Mouse (Mus musculus): ENCODE measurements around the gene BC048403. TPM values are rescaled to one million over a fixed set of nuclear protein-coding genes. Genes with fewer than 3 reads are reported as not detected.
A peak's percentile ranks its signal among the peaks of the same experiment; 100 is the strongest.

The BC048403 gene
- polyA plus RNA-seq (2015; fragmentation: Nextera tagmentation; extraction: Ambion mirVana): 1.7 and 1.8 TPM in 2 replicates

DNA sequence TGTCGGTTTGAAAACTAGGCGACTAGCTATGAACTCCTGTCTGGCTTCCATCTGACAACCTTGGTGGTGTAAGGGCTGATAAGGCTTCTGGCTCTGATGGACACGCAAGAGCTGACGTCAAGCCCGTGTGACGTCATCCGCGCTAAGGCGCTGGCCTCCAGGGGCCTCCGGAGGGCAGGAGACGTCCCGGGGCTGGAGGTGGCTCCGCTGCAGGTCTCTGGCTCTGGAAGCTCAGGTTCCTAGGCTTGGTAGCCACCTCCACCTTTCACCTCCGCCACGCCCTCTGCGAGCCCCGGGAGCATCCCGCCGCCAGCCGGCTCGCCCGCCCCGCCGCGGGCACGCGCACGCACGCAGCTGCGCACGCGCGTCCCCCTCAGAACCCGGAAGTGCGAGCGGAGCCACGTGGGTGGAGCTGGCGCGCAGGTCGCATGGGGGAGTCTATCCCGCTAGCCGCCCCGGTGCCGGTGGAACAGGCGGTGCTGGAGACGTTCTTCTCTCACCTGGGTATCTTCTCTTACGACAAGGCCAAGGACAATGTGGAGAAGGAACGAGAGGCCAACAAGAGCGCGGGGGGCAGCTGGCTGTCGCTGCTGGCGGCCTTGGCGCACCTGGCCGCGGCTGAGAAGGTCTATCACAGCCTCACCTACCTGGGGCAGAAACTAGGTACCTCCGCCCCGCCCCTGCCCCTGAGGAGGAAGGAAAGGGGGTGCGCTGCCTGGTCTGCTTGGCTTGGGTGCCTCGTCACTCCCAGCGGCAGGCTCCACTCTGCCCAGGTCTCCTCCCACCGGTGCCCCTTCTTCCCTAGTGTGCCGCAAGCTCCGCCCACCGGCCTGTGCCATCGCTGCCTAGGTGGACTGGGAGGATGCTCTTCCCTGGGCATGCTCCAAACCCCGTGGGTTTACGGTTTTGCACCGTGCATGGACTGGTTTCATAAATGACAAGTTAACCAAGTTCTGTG is at the start of gene BC048403:
Gene BC048403, plus strand, starts transcription at position 390 of the 958 bp plus-strand sequence.
- WGBS: under 1% methylated on average over 64 of the region's 68 CpGs
- peak; percentile 85 for ATAC-seq (ENCODE audit: extremely low read depth, insufficient number of reproducible peaks, low FRiP score, low TSS enrichment)

DNA sequence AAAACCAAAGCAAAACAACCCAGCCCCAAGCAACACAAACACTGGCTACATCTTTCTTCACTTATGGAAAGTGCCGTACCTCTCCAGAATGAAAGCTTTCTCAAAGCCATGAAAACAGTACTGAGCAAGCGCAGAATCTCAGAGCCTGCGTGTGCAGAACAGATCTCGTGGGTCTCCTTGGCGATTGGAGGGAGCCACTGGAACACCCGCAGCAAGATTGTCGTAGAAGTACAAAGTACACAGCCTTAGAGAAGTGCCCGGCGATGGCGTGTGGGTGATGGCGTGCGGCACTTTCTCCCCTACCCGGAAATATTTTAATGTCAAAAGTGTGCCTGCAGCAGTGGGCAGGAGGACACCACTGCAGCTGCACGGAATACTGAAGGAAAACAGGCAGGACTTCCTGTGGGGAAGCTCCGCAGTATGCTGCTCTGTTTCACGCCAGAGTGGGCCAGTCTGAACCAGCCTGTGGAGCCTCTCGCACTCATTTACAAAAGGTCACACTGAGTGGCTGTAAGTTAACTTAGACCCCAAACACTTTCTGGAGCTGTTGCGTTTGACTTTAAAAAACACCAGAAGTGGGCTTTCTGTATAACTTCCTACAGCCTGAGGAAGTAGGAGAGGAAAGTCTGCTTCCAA is 46.7 kb upstream of the BC048403 start:
- Histone ChIP-seq H3K4me2 (peak overlapping the region; percentile 60), H3K36me3 (no peaks in the 10 kb centered on the region), H3K9me3 (0 out of 2 replicates have a peak, but pooled peaks cover 4% of the 10 kb centered on the region), H3K27me3 (replicated peaks) (no peaks in the 10 kb centered on the region), H3K9ac (peak overlapping the region; percentile 52), H3K4me1 (no peaks in the 10 kb centered on the region), H3K27ac (replicated peaks) (no peak overlapping the region), H3K4me3 (peak overlapping the region; percentile 35)
- 38% methylated on average over 18 of the region's 18 CpGs for WGBS
- ATAC-seq (ENCODE audit: extremely low read depth, insufficient number of reproducible peaks, low FRiP score, low TSS enrichment): no peak

More for the DNA sequence above, at the start of gene BC048403:
- H3K4me3 ChIP-seq: peak within 1 kb of the TSS; percentile 81
- peaks cover 9% of the 10 kb centered on the region for H3K4me1 ChIP-seq
- H3K27ac ChIP-seq (replicated peaks): peak within 1 kb of the TSS; percentile 60
- H3K9me3 ChIP-seq: no peaks in the 10 kb centered on the region
- no peaks in the 10 kb centered on the region for H3K36me3 ChIP-seq
- peak within 1 kb of the TSS; percentile 86 for H3K4me2 ChIP-seq
- H3K9ac ChIP-seq: peak within 1 kb of the TSS; percentile 86
- H3K27me3 ChIP-seq (replicated peaks): no peaks in the 10 kb centered on the region

GRCm38 (mm10) chr10:121694567-121694966 is 45.2 kb upstream of the BC048403 start:
- 73% methylated on average over 11 of the region's 11 CpGs for WGBS
- no peak overlapping the region for H3K27ac ChIP-seq (replicated peaks)
- no peak for ATAC-seq (ENCODE audit: extremely low read depth, insufficient number of reproducible peaks, low FRiP score, low TSS enrichment)
- no peak overlapping the region for H3K9ac ChIP-seq
- H3K9me3 ChIP-seq: 0 out of 2 replicates have a peak, but pooled peaks cover 4% of the 10 kb centered on the region
- no peak overlapping the region for H3K4me2 ChIP-seq
- no peaks in the 10 kb centered on the region for H3K27me3 ChIP-seq (replicated peaks)
- H3K4me1 ChIP-seq: no peaks in the 10 kb centered on the region
- no peak overlapping the region for H3K4me3 ChIP-seq
- H3K36me3 ChIP-seq: no peaks in the 10 kb centered on the region

GRCm38 (mm10) chr10:121701296-121702248 is 38.2 kb upstream of the BC048403 start:
- Histone ChIP-seq H3K9ac (no peak overlapping the region), H3K27ac (replicated peaks) (no peak overlapping the region), H3K4me2 (no peak overlapping the region), H3K27me3 (replicated peaks) (no peaks in the 10 kb centered on the region), H3K36me3 (no peaks in the 10 kb centered on the region), H3K4me1 (no peaks in the 10 kb centered on the region), H3K9me3 (no peaks in the 10 kb centered on the region), H3K4me3 (no peak overlapping the region)
- ATAC-seq (ENCODE audit: extremely low read depth, insufficient number of reproducible peaks, low FRiP score, low TSS enrichment): no peak
- 54% methylated on average over 11 of the region's 11 CpGs for WGBS

DNA sequence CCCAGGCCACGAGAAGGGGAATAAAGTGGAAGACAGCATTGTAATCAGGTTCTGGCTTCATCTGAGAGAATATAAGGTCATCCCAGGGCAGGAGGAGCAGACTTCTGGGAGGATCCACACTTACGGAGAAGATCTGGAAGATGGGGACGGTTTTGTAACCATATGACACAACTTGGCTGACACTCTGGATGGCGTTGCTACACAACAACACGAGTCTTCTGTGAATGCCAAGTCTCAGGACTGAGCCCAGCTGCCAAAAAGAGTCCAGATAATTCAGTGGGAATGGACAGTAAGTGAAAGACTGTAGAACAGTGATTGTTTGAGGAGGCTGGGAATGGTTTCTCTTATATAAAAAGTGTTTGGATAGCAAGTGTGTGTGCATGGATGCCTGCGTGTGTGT is 36.1 kb upstream of the BC048403 start:
- 75% methylated on average over 6 of the region's 6 CpGs for WGBS
- no peak for ATAC-seq (ENCODE audit: extremely low read depth, insufficient number of reproducible peaks, low FRiP score, low TSS enrichment)
- H3K4me3 ChIP-seq: no peak overlapping the region

DNA sequence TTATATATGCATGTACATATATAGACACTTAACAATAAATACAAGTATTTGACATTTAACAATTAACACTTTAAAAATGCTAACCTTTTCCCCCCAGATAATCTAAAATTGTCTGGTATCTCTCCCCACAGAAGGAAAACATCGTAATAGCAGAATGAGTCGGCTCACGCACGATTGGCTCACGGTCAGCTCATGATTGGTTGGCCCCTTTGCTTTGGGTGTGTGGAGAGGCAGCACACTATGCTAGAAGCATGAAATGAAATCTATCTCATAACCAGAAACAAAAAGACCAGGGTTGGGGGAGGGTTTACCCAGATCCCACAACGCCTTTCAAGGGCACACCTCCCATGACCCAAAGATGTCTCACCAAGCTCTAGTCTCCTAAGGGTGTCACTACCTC is 34.9 kb upstream of the BC048403 start:
- Histone ChIP-seq H3K27ac (replicated peaks) (no peak overlapping the region), H3K4me2 (no peak overlapping the region), H3K36me3 (no peaks in the 10 kb centered on the region), H3K4me3 (no peak overlapping the region), H3K9ac (no peak overlapping the region), H3K4me1 (no peaks in the 10 kb centered on the region), H3K9me3 (no peaks in the 10 kb centered on the region), H3K27me3 (replicated peaks) (no peaks in the 10 kb centered on the region)
- 78% methylated on average over 6 of the region's 6 CpGs for WGBS
- no peak for ATAC-seq (ENCODE audit: extremely low read depth, insufficient number of reproducible peaks, low FRiP score, low TSS enrichment)

More for the DNA sequence above, 36.1 kb upstream of the BC048403 start:
- H3K4me2 ChIP-seq: no peak overlapping the region
- H3K36me3 ChIP-seq: no peaks in the 10 kb centered on the region
- H3K9ac ChIP-seq: no peak overlapping the region
- H3K27ac ChIP-seq (replicated peaks): no peak overlapping the region
- no peaks in the 10 kb centered on the region for H3K27me3 ChIP-seq (replicated peaks)
- no peaks in the 10 kb centered on the region for H3K4me1 ChIP-seq
- H3K9me3 ChIP-seq: no peaks in the 10 kb centered on the region

GRCm38 (mm10) chr10:121705399-121706163 is 34.2 kb upstream of the BC048403 start:
- Histone ChIP-seq H3K27ac (replicated peaks) (no peak overlapping the region), H3K9ac (no peak overlapping the region), H3K9me3 (no peaks in the 10 kb centered on the region), H3K27me3 (replicated peaks) (no peaks in the 10 kb centered on the region), H3K4me2 (no peak overlapping the region), H3K4me1 (no peaks in the 10 kb centered on the region), H3K4me3 (no peak overlapping the region), H3K36me3 (no peaks in the 10 kb centered on the region)
- no peak for ATAC-seq (ENCODE audit: extremely low read depth, insufficient number of reproducible peaks, low FRiP score, low TSS enrichment)
- 67% methylated on average over 15 of the region's 15 CpGs for WGBS

DNA sequence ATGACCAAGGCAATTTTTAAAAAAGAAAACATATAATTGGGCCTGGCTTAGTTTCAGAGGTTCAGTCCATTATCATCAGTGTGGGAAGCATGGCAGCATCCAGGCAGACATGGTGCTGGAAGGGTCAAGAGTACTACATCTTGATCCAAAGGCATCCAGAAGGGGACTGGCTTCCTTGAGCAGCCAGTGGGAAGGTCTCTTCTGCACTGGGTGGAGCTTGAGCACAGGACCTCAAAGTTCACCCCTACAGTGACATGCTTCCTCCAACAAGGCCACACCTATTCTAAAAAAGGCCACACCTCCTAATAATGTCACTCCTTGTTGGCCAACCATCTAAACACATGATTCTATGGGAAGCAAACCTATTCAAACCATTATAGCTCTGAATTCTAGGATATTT is 22.9 kb upstream of the BC048403 start:
- H3K4me2 ChIP-seq: no peak overlapping the region
- H3K27me3 ChIP-seq (replicated peaks): no peaks in the 10 kb centered on the region
- H3K9me3 ChIP-seq: peaks cover 11% of the 10 kb centered on the region
- H3K27ac ChIP-seq (replicated peaks): no peak overlapping the region
- no peak overlapping the region for H3K4me3 ChIP-seq
- no peak overlapping the region for H3K9ac ChIP-seq
- no peaks in the 10 kb centered on the region for H3K4me1 ChIP-seq
- no peaks in the 10 kb centered on the region for H3K36me3 ChIP-seq
- ATAC-seq (ENCODE audit: extremely low read depth, insufficient number of reproducible peaks, low FRiP score, low TSS enrichment): no peak

DNA sequence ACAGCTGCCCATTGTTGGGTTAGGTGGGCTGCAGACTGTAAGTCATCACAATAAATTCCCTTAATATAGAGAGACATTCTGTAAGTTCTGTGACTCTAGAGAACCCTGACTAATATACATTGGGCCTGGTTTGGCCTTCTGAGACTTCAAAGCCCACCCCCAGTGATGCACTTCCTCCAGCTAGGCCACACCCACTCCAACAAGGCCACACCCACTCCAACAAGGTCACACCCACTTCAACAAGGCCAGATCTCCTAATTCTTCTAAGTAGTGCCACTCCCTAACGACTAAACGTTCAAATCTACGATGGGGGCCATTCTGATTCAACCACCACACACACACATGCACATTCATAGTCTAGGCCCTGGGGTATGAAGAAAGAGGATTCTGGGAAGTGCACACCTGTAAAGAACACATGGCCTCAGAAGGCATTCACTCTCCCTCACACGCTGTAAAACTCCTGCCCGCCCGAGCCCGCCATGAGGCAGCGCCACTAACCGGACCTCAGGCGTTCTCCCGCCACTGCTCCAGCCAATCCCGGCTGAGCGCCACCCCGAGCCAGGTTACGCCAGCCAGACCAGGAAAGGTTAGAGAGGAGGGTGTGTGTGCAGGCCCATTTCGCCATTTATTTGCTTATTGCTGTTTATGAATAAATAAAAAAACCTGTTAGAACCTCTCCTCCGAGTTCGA is 20.7 kb upstream of the BC048403 start:
- 85% methylated on average over 18 of the region's 18 CpGs for WGBS
- ATAC-seq (ENCODE audit: extremely low read depth, insufficient number of reproducible peaks, low FRiP score, low TSS enrichment): no peak
- Histone ChIP-seq H3K4me3 (no peak overlapping the region), H3K36me3 (no peaks in the 10 kb centered on the region), H3K4me1 (no peaks in the 10 kb centered on the region), H3K9me3 (peaks cover 16% of the 10 kb centered on the region), H3K4me2 (no peak overlapping the region), H3K27ac (replicated peaks) (no peak overlapping the region), H3K27me3 (replicated peaks) (no peaks in the 10 kb centered on the region), H3K9ac (no peak overlapping the region)

- peaks cover 16% of the 10 kb centered on the region for H3K9me3 ChIP-seq
- H3K9ac ChIP-seq: no peak overlapping the region
- H3K27ac ChIP-seq (replicated peaks): no peak overlapping the region
- no peak overlapping the region for H3K4me2 ChIP-seq
- WGBS: 90% methylated on average over 13 of the region's 13 CpGs
- no peaks in the 10 kb centered on the region for H3K27me3 ChIP-seq (replicated peaks)
- no peaks in the 10 kb centered on the region for H3K4me1 ChIP-seq
- no peaks in the 10 kb centered on the region for H3K36me3 ChIP-seq
- no peak overlapping the region for H3K4me3 ChIP-seq
- ATAC-seq (ENCODE audit: extremely low read depth, insufficient number of reproducible peaks, low FRiP score, low TSS enrichment): no peak
These were observed 19.0 kb upstream of the BC048403 start for GRCm38 (mm10) chr10:121720701-121721100.
